Mouse (Mus musculus): ENCODE results near the gene Cryl1. TPM values are rescaled to one million over a fixed set of nuclear protein-coding genes. Genes with fewer than 3 reads are reported as not detected.

Gene Cryl1
- polyA plus RNA-seq, 1 experiment from 2014 or later: 15.4 TPM

DNA sequence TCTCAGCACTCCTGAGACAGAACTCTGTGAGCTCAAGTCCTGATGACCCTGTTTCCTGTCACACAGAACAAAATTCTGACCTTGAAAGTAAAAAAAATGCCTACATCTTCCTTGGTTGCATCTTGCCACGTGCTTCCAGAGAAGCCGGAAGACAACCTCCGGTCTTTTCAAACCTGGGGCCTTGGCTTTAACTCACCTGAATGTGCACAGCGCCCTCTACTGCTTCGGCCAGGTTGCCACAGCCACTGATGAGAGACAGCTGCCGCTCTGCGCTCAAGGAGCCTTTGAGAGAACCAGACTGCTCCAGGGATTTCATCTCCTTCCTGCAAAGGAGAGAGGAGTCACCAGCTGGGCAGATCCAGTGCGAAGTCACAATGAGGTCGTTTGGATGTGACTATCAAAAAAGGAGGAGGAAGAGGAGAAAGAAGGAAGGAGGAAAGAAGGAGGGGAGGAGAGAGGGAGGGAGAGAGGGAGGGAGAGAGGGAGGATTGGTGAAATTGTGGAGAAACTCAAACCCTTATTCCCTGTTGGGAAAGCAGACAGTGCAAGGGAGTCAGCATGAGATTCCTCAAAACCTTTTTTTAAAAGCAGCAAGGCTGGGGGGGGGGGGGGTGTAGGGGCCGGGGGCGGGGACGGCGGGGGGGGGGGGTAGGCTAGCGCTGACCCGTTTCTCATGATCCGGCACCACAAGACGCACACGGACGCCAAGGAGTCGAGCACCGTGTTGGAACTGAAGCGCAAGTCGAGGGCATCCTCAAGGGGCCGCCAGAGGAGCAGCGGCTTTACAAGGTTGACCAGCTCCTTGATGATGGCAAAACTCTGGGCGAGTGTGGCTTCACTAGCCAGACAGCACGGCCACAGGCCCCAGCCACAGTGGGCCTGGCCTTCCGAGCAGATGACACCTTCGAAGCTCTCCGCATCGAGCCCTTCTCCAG, 35.3 kb downstream of the Cryl1 start:
- Histone ChIP-seq H3K4me2 (ENCODE audit: low read length) (peak overlapping the region; percentile 46), H3K36me3 (ENCODE audit: control insufficient read depth, insufficient read depth, low read length) (no peaks in the 10 kb centered on the region), H3K27me3 (replicated peaks; ENCODE audit: control insufficient read depth, insufficient read depth, low read length) (no peaks in the 10 kb centered on the region), H3K9me3 (ENCODE audit: control insufficient read depth, low read length) (no peaks in the 10 kb centered on the region), H3K9ac (ENCODE audit: low read depth, low read length) (peak overlapping the region; percentile 32; the same call in 1 of the 2 replicates), H3K4me1 (ENCODE audit: control insufficient read depth, insufficient read depth, low read depth, low read length) (peaks cover 3% of the 10 kb centered on the region; the same call in 1 of the 2 replicates), H3K27ac (ENCODE audit: low read depth, low read length) (no peak overlapping the region), H3K4me3 (ENCODE audit: low read length) (peak overlapping the region; percentile 4; the same call in 1 of the 2 replicates)
- 8% methylated on average over 21 of the region's 31 CpGs for WGBS
- ATAC-seq: peak; percentile 84

DNA sequence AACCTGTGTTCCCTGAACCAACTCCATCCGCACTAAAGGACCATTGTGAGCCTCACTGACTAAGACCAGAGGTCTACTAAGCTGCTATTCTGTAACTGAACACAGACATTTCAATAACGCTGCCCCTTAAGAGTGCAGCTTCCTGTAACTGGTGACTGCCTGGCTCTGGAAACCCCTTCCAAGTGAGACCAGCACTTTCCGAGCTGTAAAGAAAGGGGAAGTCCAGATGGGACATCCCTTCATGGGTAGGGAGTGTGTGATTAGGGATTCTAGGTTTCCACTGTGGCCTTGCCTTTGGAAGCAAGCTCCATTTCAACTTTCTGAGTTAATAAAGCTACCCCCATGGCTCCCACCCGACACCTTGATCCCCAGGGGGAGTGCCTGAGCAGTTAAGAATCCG, 41.3 kb downstream of the Cryl1 start:
- Histone ChIP-seq H3K27me3 (replicated peaks; ENCODE audit: control insufficient read depth, insufficient read depth, low read length) (no peaks in the 10 kb centered on the region), H3K4me3 (ENCODE audit: low read length) (no peak overlapping the region), H3K9me3 (ENCODE audit: control insufficient read depth, low read length) (no peaks in the 10 kb centered on the region), H3K4me1 (ENCODE audit: control insufficient read depth, insufficient read depth, low read depth, low read length) (no peaks in the 10 kb centered on the region), H3K36me3 (ENCODE audit: control insufficient read depth, insufficient read depth, low read length) (no peaks in the 10 kb centered on the region), H3K4me2 (ENCODE audit: low read length) (no peak overlapping the region), H3K9ac (ENCODE audit: low read depth, low read length) (no peak overlapping the region), H3K27ac (ENCODE audit: low read depth, low read length) (no peak overlapping the region)
- 85% methylated on average over 5 of the region's 5 CpGs for WGBS
- ATAC-seq: no peak

DNA sequence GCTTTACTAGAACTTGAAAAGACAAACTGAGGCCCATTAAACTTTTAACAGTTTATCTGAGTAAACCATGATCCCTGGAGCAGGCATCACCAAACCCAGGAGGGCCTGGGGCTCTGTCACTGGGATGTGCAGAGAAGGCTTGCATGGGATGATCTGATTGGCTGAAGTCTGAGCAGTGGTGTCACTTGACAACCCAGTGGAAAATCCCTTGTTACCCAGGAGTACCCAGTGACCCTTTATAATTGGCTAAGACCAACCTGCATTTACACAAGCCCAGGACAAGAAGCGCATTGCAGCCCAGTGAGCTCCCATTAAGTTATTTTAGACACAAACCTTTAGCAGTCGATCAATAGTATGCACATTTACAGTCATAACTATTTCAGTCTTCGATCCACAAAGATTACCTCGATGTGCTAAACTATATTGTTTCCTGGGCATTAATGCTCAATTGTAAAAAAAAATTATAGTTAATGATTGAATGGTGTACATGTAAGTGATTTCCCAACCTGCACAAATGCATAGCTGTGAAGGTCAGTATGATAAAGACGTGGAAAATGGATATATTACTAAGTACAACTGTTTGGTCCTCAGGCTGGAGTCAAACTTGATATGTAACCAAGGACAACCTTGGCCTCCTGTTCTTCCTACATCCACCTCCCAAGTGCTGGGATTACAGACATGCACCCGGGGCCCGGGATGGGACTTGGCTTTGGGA, 46.7 kb downstream of the Cryl1 start:
- Histone ChIP-seq H3K9me3 (ENCODE audit: control insufficient read depth, low read length) (no peaks in the 10 kb centered on the region), H3K4me1 (ENCODE audit: control insufficient read depth, insufficient read depth, low read depth, low read length) (no peaks in the 10 kb centered on the region), H3K9ac (ENCODE audit: low read depth, low read length) (no peak overlapping the region), H3K27me3 (replicated peaks; ENCODE audit: control insufficient read depth, insufficient read depth, low read length) (no peaks in the 10 kb centered on the region), H3K4me3 (ENCODE audit: low read length) (no peak overlapping the region), H3K27ac (ENCODE audit: low read depth, low read length) (no peak overlapping the region), H3K36me3 (ENCODE audit: control insufficient read depth, insufficient read depth, low read length) (no peaks in the 10 kb centered on the region), H3K4me2 (ENCODE audit: low read length) (no peak overlapping the region)
- ATAC-seq: no peak
- 73% methylated on average over 7 of the region's 7 CpGs for WGBS

DNA sequence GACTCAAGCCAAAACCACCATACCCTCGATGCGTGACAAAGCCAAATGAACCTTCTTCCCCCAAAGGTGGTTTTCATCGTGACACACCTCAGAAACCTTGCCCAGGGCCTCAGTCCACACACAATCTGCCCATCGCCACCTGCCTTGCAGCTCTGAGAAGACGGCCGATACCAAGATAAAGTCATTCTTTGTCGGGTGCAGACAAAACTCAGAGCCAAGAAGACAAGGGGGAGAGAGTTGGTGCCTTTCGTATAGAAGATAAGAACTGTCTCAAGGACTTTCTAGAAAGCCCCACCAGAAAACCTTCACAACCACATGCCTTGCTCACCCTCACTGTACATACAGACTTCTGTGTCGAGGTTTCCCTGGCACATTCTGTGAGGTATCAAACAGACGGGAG, 48.4 kb downstream of the Cryl1 start:
- Histone ChIP-seq H3K9me3 (ENCODE audit: control insufficient read depth, low read length) (no peaks in the 10 kb centered on the region), H3K9ac (ENCODE audit: low read depth, low read length) (no peak overlapping the region), H3K36me3 (ENCODE audit: control insufficient read depth, insufficient read depth, low read length) (no peaks in the 10 kb centered on the region), H3K4me1 (ENCODE audit: control insufficient read depth, insufficient read depth, low read depth, low read length) (no peaks in the 10 kb centered on the region), H3K27ac (ENCODE audit: low read depth, low read length) (no peak overlapping the region), H3K4me2 (ENCODE audit: low read length) (no peak overlapping the region), H3K4me3 (ENCODE audit: low read length) (no peak overlapping the region), H3K27me3 (replicated peaks; ENCODE audit: control insufficient read depth, insufficient read depth, low read length) (no peaks in the 10 kb centered on the region)
- ATAC-seq: no peak
- 88% methylated on average over 10 of the region's 10 CpGs for WGBS

DNA sequence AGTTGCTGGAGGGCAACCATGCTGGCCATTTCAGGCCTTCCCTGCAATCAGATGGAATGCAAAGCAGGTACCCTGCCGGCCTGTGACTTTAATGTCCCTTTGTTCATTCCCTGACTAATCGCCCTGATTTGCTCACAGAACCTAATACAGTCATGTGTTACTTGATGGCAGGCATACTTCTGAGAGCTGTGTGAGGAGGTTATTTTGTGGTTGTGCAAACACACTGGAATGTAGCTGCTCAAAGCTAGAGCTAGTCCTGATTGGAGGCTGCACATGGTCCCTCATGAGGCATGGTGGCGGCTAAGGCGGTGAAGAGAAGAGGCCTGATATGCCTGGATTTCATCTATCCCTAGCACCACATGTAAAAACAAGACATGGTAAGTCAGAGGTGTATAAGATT, 50.2 kb downstream of the Cryl1 start:
- Histone ChIP-seq H3K27ac (ENCODE audit: low read depth, low read length) (no peak overlapping the region), H3K9ac (ENCODE audit: low read depth, low read length) (no peak overlapping the region), H3K4me1 (ENCODE audit: control insufficient read depth, insufficient read depth, low read depth, low read length) (peaks cover 2% of the 10 kb centered on the region; the same call in 1 of the 2 replicates), H3K4me2 (ENCODE audit: low read length) (no peak overlapping the region), H3K9me3 (ENCODE audit: control insufficient read depth, low read length) (no peaks in the 10 kb centered on the region), H3K27me3 (replicated peaks; ENCODE audit: control insufficient read depth, insufficient read depth, low read length) (no peaks in the 10 kb centered on the region), H3K36me3 (ENCODE audit: control insufficient read depth, insufficient read depth, low read length) (no peaks in the 10 kb centered on the region), H3K4me3 (ENCODE audit: low read length) (no peak overlapping the region)
- WGBS: 72% methylated on average over 4 of the region's 4 CpGs
- ATAC-seq: no peak

DNA sequence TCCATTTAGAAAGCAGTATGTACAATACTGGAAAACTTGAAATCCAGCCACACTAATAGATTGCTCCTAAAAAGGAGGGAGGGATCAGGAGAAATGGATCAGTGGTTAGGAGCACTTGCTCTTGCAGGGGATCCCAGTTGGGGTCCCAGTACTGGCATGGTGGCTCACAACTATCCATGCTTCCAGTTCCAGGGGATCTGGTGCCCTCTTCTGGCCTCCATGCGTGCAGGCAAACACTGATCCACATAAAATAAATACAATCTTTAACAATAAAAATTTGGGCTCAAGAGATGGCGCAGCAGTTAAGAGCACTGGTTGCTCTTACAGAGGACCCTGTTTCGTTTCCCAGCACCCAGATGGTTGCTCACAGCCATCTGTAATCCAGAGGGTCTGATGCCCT, 52.2 kb downstream of the Cryl1 start:
- Histone ChIP-seq H3K4me2 (ENCODE audit: low read length) (no peak overlapping the region), H3K36me3 (ENCODE audit: control insufficient read depth, insufficient read depth, low read length) (no peaks in the 10 kb centered on the region), H3K9ac (ENCODE audit: low read depth, low read length) (no peak overlapping the region), H3K4me1 (ENCODE audit: control insufficient read depth, insufficient read depth, low read depth, low read length) (peaks cover 3% of the 10 kb centered on the region; the same call in 1 of the 2 replicates), H3K9me3 (ENCODE audit: control insufficient read depth, low read length) (no peaks in the 10 kb centered on the region), H3K27ac (ENCODE audit: low read depth, low read length) (no peak overlapping the region), H3K27me3 (replicated peaks; ENCODE audit: control insufficient read depth, insufficient read depth, low read length) (no peaks in the 10 kb centered on the region), H3K4me3 (ENCODE audit: low read length) (no peak overlapping the region)
- no peak for ATAC-seq
- 89% methylated on average over 3 of the region's 3 CpGs for WGBS

DNA sequence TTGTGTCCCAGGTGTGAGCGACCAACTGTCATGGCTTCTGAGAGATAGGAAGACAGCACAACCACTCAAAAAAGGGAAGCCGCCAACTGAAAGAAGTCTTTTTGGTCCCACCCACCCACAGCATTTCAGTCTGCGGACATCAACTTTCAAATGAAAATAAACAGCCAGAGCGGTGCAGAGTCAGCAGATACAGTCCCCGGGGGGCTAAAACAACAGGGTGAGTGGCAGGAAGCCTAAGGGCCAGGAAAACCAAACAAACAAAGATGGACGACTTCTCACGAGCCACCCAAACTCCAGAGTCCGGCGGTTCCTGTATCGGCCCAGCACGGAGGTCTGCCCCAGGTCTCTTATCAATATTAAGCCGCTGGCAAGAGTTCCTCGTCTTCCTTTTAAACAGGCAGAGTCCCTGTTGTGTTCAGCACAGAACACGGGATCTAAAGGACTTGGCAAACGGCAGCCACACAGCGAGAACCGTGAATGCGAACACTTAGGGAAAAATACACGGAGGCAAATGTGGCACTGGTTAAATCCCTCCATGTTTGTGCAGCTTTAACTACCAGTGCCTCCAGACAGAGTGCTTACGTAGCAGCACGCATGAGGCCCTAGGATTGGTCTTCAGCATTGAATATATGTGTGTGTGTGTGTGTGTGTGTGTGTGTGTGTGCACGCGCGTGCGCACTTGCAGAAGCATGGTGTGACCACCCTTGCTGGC, 53.4 kb downstream of the Cryl1 start:
- Histone ChIP-seq H3K4me3 (ENCODE audit: low read length) (no peak overlapping the region), H3K9me3 (ENCODE audit: control insufficient read depth, low read length) (no peaks in the 10 kb centered on the region), H3K27me3 (replicated peaks; ENCODE audit: control insufficient read depth, insufficient read depth, low read length) (no peaks in the 10 kb centered on the region), H3K9ac (ENCODE audit: low read depth, low read length) (no peak overlapping the region), H3K4me2 (ENCODE audit: low read length) (peak overlapping the region; percentile 4; the same call in 1 of the 2 replicates), H3K36me3 (ENCODE audit: control insufficient read depth, insufficient read depth, low read length) (no peaks in the 10 kb centered on the region), H3K27ac (ENCODE audit: low read depth, low read length) (no peak overlapping the region), H3K4me1 (ENCODE audit: control insufficient read depth, insufficient read depth, low read depth, low read length) (peaks cover 3% of the 10 kb centered on the region; the same call in 1 of the 2 replicates)
- ATAC-seq: no peak
- 73% methylated on average over 25 of the region's 25 CpGs for WGBS

DNA sequence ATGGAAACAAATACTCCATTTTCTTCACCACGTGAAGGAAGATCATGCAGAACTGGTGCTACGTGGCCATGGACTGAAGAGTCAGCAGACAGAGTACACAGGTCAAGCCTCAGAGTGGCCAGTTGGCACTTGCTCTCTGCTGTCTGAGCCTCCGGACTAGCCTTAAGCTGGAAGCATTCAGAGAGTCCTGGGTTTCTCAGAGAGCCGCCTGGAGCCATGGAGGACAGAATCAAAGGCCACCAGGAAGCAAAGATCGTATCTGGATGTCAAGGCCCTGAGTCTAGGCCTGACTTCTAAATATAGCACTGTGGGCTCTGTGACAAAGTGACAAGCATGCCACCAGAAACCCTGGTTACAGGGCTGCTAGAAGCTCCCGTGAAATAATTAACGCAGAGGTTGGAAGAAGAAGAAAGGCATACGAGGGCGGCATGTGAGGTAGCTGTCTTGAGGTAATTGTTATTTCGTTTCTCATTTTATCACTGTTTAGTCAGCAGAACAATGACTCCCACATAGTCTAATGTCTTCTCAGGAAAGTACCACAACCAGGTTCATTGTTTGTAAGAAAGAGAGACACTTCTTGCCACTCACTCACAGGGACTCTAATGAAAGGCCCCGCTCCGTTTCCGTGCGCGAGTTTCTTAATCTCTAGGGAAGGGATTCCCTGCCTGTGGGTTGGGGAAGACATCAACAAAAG, 55.1 kb downstream of the Cryl1 start:
- Histone ChIP-seq H3K4me3 (ENCODE audit: low read length) (no peak overlapping the region), H3K4me2 (ENCODE audit: low read length) (no peak overlapping the region), H3K36me3 (ENCODE audit: control insufficient read depth, insufficient read depth, low read length) (no peaks in the 10 kb centered on the region), H3K27ac (ENCODE audit: low read depth, low read length) (no peak overlapping the region), H3K27me3 (replicated peaks; ENCODE audit: control insufficient read depth, insufficient read depth, low read length) (no peaks in the 10 kb centered on the region), H3K4me1 (ENCODE audit: control insufficient read depth, insufficient read depth, low read depth, low read length) (peaks cover 3% of the 10 kb centered on the region; the same call in 1 of the 2 replicates), H3K9me3 (ENCODE audit: control insufficient read depth, low read length) (no peaks in the 10 kb centered on the region), H3K9ac (ENCODE audit: low read depth, low read length) (no peak overlapping the region)
- ATAC-seq: no peak
- 30% methylated on average over 15 of the region's 15 CpGs for WGBS

Data from hindbrain, embryonic 16.5 days (tissue).